Mouse (Mus musculus) forebrain, embryonic 14.5 days (tissue): ENCODE measurements at regions not wholly inside any gene's neighbourhood (a gene's known extent, or its start where the extent isn't known, plus 50 kb on each side); places are given as distances from the start of the nearest gene placed in this dataset.
A peak's percentile ranks its signal among the peaks of the same experiment; 100 is the strongest.

Experiments
- ATAC-seq: fragments of 200-750 bp; cut with Nextera tagmentation; 2 replicates; pipeline ENCODE4 v1.8.0; 2017; ENCODE audit warnings: mild to moderate bottlenecking, moderate library complexity
- DNase-seq: peaks from one replicate; pipeline ENCODE4 v3.0.0-alpha.2; 2015; ENCODE audit warnings: low spot score
- H3K27ac ChIP-seq: fragments of 300-500 bp; sonication (generic); 2 replicates; pipeline ENCODE4 v1.5.1; 2014; ENCODE audit warnings: low read depth, mild to moderate bottlenecking, control low read depth, low read length, moderate library complexity
- H3K27me3 ChIP-seq: fragments of 300-500 bp; sonication (generic); replicated peaks from 2 replicates; pipeline ENCODE4 v1.6.1; 2014; ENCODE audit warnings: low read length, control low read depth, mixed read lengths; ENCODE audit not compliant: control insufficient read depth, insufficient read depth
- H3K36me3 ChIP-seq: fragments of 300-500 bp; sonication (generic); 2 replicates; pipeline ENCODE4 v1.6.1; 2014; ENCODE audit warnings: low read length, control low read depth; ENCODE audit not compliant: control insufficient read depth, insufficient read depth
- H3K4me1 ChIP-seq: fragments of 300-500 bp; sonication (generic); 2 replicates; pipeline ENCODE4 v1.6.1; 2014; ENCODE audit warnings: antibody characterized with exemption, low read length, control low read depth; ENCODE audit not compliant: control insufficient read depth, insufficient read depth
- H3K4me2 ChIP-seq: fragments of 300-500 bp; sonication (generic); 2 replicates; pipeline ENCODE4 v1.6.1; 2014; ENCODE audit warnings: mild to moderate bottlenecking, control low read depth, low read length
- H3K4me3 ChIP-seq: fragments of 300-500 bp; sonication (generic); 2 replicates; pipeline ENCODE4 v1.5.1; 2014; ENCODE audit warnings: low read depth, low read length, control low read depth
- H3K9ac ChIP-seq: fragments of 300-500 bp; sonication (generic); 2 replicates; pipeline ENCODE4 v1.6.1; 2014; ENCODE audit warnings: mild to moderate bottlenecking, low read length, control low read depth, moderate library complexity
- H3K9me3 ChIP-seq: fragments of 300-500 bp; sonication (generic); replicated peaks from 2 replicates; pipeline ENCODE4 v1.6.1; 2016; ENCODE audit warnings: low read length, control low read depth, mixed read lengths; ENCODE audit not compliant: control insufficient read depth
- WGBS: fragments of 180-500 bp; shearing (Covaris S2); extraction: QIAGEN DNeasy Blood & Tissue Kit; methylation state at CpG from one replicate; pipeline ENCODE4 v1.1.7; 2014; 5-methylcytosine and 5-hydroxymethylcytosine counted together

- Histone ChIP-seq H3K27me3 (no peaks in the 10 kb centered on the region), H3K9ac (no peak overlapping the region), H3K9me3 (no peaks in the 10 kb centered on the region), H3K4me2 (no peak overlapping the region), H3K4me3 (no peak overlapping the region), H3K27ac (no peak overlapping the region), H3K36me3 (no peaks in the 10 kb centered on the region), H3K4me1 (no peaks in the 10 kb centered on the region)
- WGBS: 49% methylated on average over 5 of the region's 5 CpGs
- ATAC-seq (no peak), DNase-seq (no peak)
These were observed 253.3 kb upstream of the Arid1b start for GRCm38 (mm10) chr17:4740784-4741183.

- H3K9me3 ChIP-seq: no peaks in the 10 kb centered on the region
- H3K4me3 ChIP-seq: no peak overlapping the region
- no peaks in the 10 kb centered on the region for H3K27me3 ChIP-seq
- no peak overlapping the region for H3K4me2 ChIP-seq
- no peaks in the 10 kb centered on the region for H3K4me1 ChIP-seq
- no peak for DNase-seq
- no peak overlapping the region for H3K27ac ChIP-seq
- no peak overlapping the region for H3K9ac ChIP-seq
- no peaks in the 10 kb centered on the region for H3K36me3 ChIP-seq
- no peak for ATAC-seq
- WGBS: 63% methylated on average over 1 of the region's 1 CpGs
These were observed 251.8 kb upstream of the Arid1b start for GRCm38 (mm10) chr17:4742314-4742713.

- Histone ChIP-seq H3K4me2 (no peak overlapping the region), H3K4me3 (no peak overlapping the region), H3K36me3 (no peaks in the 10 kb centered on the region), H3K9ac (no peak overlapping the region), H3K27me3 (no peaks in the 10 kb centered on the region), H3K9me3 (no peaks in the 10 kb centered on the region), H3K4me1 (no peaks in the 10 kb centered on the region), H3K27ac (no peak overlapping the region)
- ATAC-seq (no peak), DNase-seq (no peak)
- 95% methylated on average over 6 of the region's 6 CpGs for WGBS
These were observed 231.2 kb upstream of the Arid1b start for GRCm38 (mm10) chr17:4762956-4763355.

GRCm38 (mm10) chr17:4765723-4766122, 228.4 kb upstream of the Arid1b start:
- no peaks in the 10 kb centered on the region for H3K9me3 ChIP-seq
- H3K4me3 ChIP-seq: no peak overlapping the region
- H3K27me3 ChIP-seq: no peaks in the 10 kb centered on the region
- no peak overlapping the region for H3K9ac ChIP-seq
- H3K4me1 ChIP-seq: no peaks in the 10 kb centered on the region
- no peak overlapping the region for H3K4me2 ChIP-seq
- DNase-seq (peak; percentile 24), ATAC-seq (no peak)
- H3K27ac ChIP-seq: no peak overlapping the region
- H3K36me3 ChIP-seq: no peaks in the 10 kb centered on the region
- 10% methylated on average over 5 of the region's 5 CpGs for WGBS

GRCm38 (mm10) chr17:4767947-4768522, 226.1 kb upstream of the Arid1b start:
- no peak overlapping the region for H3K27ac ChIP-seq
- no peaks in the 10 kb centered on the region for H3K4me1 ChIP-seq
- DNase-seq (no peak), ATAC-seq (no peak)
- no peak overlapping the region for H3K4me3 ChIP-seq
- no peaks in the 10 kb centered on the region for H3K36me3 ChIP-seq
- H3K4me2 ChIP-seq: no peak overlapping the region
- no peaks in the 10 kb centered on the region for H3K9me3 ChIP-seq
- H3K9ac ChIP-seq: no peak overlapping the region
- no peaks in the 10 kb centered on the region for H3K27me3 ChIP-seq
- WGBS: 92% methylated on average over 5 of the region's 5 CpGs

- H3K27me3 ChIP-seq: no peaks in the 10 kb centered on the region
- ATAC-seq (no peak), DNase-seq (no peak)
- WGBS: 65% methylated on average over 4 of the region's 4 CpGs
- H3K9ac ChIP-seq: no peak overlapping the region
- H3K4me3 ChIP-seq: no peak overlapping the region
- no peak overlapping the region for H3K27ac ChIP-seq
- no peaks in the 10 kb centered on the region for H3K4me1 ChIP-seq
- no peak overlapping the region for H3K4me2 ChIP-seq
- H3K36me3 ChIP-seq: no peaks in the 10 kb centered on the region
- no peaks in the 10 kb centered on the region for H3K9me3 ChIP-seq
These were observed 224.8 kb upstream of the Arid1b start for GRCm38 (mm10) chr17:4769284-4769683.

- H3K9me3 ChIP-seq: no peaks in the 10 kb centered on the region
- no peak overlapping the region for H3K4me3 ChIP-seq
- H3K36me3 ChIP-seq: no peaks in the 10 kb centered on the region
- ATAC-seq: no peak
- H3K9ac ChIP-seq: no peak overlapping the region
- no peaks in the 10 kb centered on the region for H3K4me1 ChIP-seq
- H3K27me3 ChIP-seq: no peaks in the 10 kb centered on the region
- DNase-seq: peak; percentile 20
- WGBS: 75% methylated on average over 3 of the region's 3 CpGs
- H3K4me2 ChIP-seq: no peak overlapping the region
- no peak overlapping the region for H3K27ac ChIP-seq
These were observed 224.1 kb upstream of the Arid1b start for GRCm38 (mm10) chr17:4770052-4770451.

- H3K9ac ChIP-seq: no peak overlapping the region
- no peak overlapping the region for H3K4me2 ChIP-seq
- DNase-seq: peak; percentile 76
- no peaks in the 10 kb centered on the region for H3K27me3 ChIP-seq
- peak; percentile 89 for ATAC-seq
- no peak overlapping the region for H3K4me3 ChIP-seq
- 2% methylated on average over 14 of the region's 14 CpGs for WGBS
- H3K4me1 ChIP-seq: no peaks in the 10 kb centered on the region
- H3K9me3 ChIP-seq: no peaks in the 10 kb centered on the region
- H3K36me3 ChIP-seq: no peaks in the 10 kb centered on the region
- H3K27ac ChIP-seq: no peak overlapping the region
These were observed 216.0 kb upstream of the Arid1b start for GRCm38 (mm10) chr17:4778161-4778560.

- Histone ChIP-seq H3K9me3 (no peaks in the 10 kb centered on the region), H3K27me3 (no peaks in the 10 kb centered on the region), H3K4me2 (no peak overlapping the region), H3K4me1 (no peaks in the 10 kb centered on the region), H3K36me3 (no peaks in the 10 kb centered on the region), H3K9ac (no peak overlapping the region), H3K27ac (no peak overlapping the region), H3K4me3 (no peak overlapping the region)
- ATAC-seq (no peak), DNase-seq (no peak)
- WGBS: 95% methylated on average over 10 of the region's 10 CpGs
These were observed 215.1 kb upstream of the Arid1b start for GRCm38 (mm10) chr17:4779017-4779416.
